Mouse (Mus musculus): Measurements from ENCODE around the gene Adk. TPM values are rescaled to one million over a fixed set of nuclear protein-coding genes. Genes with fewer than 3 reads are reported as not detected.

Gene Adk
- polyA plus RNA-seq, 1 experiment from 2014 or later, result 50.0 TPM

DNA sequence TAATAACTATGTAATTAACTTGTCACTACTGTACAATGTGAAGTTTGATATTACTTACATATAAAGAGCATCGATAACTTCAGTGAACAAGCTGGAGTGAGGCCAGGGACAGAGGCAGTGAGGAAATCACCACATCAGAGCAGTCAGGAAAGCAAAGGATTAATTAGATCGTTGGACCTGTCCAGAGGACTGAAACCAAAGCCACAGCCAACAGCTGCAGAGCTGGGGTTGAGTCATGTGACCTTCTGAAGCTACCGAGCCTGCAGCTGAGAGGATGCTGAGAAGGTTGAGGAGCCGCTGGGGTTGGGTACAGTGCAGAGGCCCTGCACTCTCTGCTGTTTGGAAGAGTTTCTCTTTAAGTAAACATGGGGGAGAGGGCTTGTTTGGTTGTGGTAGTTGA, 387.4 kb downstream of the Adk start:
- H3K4me1 ChIP-seq (replicated peaks), result 0 out of 2 replicates have a peak, but pooled peaks cover 4% of the 10 kb centered on the region
- H3K9me3 ChIP-seq, result 0 out of 2 replicates have a peak, but pooled peaks cover 6% of the 10 kb centered on the region
- H3K9ac ChIP-seq (replicated peaks), result no peak overlapping the region
- H3K27ac ChIP-seq, result no peak overlapping the region
- 42% methylated on average over 4 of the region's 4 CpGs for WGBS
- H3K4me3 ChIP-seq (replicated peaks), result no peak overlapping the region
- no peak overlapping the region for H3K4me2 ChIP-seq (replicated peaks)
- ATAC-seq, result no peak
- no peaks in the 10 kb centered on the region for H3K27me3 ChIP-seq
- no peaks in the 10 kb centered on the region for H3K36me3 ChIP-seq

DNA sequence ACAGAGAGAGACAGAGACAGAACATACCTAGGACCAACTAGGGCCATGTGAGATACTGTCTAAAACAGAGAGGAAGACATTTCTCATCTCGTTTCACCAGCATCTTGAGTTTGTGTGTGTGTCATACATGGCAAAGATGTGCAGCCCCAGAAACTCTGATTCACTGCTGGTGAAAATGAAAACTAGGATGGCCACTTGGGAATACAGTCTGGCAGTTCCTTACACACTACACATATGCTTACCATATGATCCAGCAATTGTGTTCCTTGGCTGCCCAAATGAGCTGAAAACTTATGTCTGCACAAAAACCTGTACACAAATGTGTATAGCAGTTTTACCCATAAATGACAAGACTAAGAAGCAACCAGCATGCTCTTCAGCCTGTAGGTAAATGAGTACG, 388.2 kb downstream of the Adk start:
- Histone ChIP-seq H3K4me1 (replicated peaks) (0 out of 2 replicates have a peak, but pooled peaks cover 4% of the 10 kb centered on the region), H3K27ac (no peak overlapping the region), H3K9me3 (0 out of 2 replicates have a peak, but pooled peaks cover 6% of the 10 kb centered on the region), H3K9ac (replicated peaks) (no peak overlapping the region), H3K27me3 (no peaks in the 10 kb centered on the region), H3K4me2 (replicated peaks) (no peak overlapping the region), H3K4me3 (replicated peaks) (no peak overlapping the region), H3K36me3 (no peaks in the 10 kb centered on the region)
- no peak for ATAC-seq
- 97% methylated on average over 2 of the region's 2 CpGs for WGBS

DNA sequence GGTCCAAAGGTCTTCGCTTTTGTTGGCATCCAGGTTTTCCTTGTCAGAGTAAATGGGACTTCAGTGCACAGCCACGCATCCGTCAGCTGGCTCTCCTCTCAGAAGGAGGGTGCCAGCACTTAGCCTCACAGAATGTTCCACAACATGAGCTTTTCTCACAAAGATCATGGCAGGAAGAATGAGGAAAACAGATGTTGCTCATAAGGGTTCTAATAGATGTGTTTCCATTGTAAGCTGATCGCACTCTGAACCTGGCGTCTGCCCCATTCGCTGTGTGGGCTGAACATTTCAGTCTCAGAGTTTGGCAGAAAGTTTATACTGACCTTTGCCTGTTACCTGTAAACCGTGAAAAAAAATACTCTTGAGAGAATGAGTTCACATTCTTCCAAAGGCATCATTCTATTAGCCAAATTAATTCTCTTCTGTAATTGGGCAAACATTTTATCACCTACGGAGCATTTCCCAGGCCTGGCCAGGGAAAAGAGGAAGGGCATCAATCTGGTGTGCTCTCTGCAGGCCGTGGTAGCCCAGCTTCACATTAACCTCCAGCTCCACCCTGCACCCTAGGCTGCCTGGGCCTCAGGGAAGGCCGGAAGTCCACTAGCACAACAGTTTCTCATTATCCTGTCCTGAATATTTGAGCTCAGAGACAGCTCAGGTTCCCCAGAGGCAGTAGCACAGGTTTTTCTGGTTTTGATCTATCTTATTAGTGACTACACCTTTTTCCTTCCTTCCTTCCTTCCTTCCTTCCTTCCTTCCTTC, 389.6 kb downstream of the Adk start:
- no peak overlapping the region for H3K27ac ChIP-seq
- no peak overlapping the region for H3K4me3 ChIP-seq (replicated peaks)
- no peak for ATAC-seq
- no peak overlapping the region for H3K9ac ChIP-seq (replicated peaks)
- WGBS, result 86% methylated on average over 10 of the region's 10 CpGs
- no peaks in the 10 kb centered on the region for H3K36me3 ChIP-seq
- 0 out of 2 replicates have a peak, but pooled peaks cover 4% of the 10 kb centered on the region for H3K4me1 ChIP-seq (replicated peaks)
- H3K9me3 ChIP-seq, result 0 out of 2 replicates have a peak, but pooled peaks cover 6% of the 10 kb centered on the region
- H3K27me3 ChIP-seq, result no peaks in the 10 kb centered on the region
- H3K4me2 ChIP-seq (replicated peaks), result no peak overlapping the region

DNA sequence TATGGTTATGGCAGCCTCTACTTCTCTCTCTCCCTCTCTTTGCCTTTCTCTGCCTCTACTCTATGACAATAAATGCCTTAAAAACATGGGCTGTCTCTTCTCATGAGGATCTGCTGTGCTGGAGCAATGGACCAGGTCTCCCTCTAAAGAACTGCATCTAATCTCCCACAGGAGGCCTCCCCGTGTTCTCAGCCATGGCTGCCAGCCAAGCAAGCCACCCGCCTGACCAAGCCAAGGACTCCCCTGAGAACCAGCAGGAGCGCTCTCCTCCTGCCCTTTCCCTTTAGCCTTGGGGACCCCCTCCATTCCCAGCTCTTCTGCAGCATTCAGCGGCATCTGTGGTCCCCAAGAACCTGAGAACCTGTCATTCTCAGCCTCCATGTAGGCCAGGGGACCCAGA, 400.2 kb downstream of the Adk start:
- Histone ChIP-seq H3K4me2 (replicated peaks) (no peak overlapping the region), H3K9me3 (no peaks in the 10 kb centered on the region), H3K27me3 (no peaks in the 10 kb centered on the region), H3K27ac (no peak overlapping the region), H3K36me3 (no peaks in the 10 kb centered on the region), H3K4me3 (replicated peaks) (no peak overlapping the region), H3K9ac (replicated peaks) (no peak overlapping the region), H3K4me1 (replicated peaks) (no peaks in the 10 kb centered on the region)
- 66% methylated on average over 4 of the region's 4 CpGs for whole genome bisulfite sequencing
- ATAC-seq, result no peak

DNA sequence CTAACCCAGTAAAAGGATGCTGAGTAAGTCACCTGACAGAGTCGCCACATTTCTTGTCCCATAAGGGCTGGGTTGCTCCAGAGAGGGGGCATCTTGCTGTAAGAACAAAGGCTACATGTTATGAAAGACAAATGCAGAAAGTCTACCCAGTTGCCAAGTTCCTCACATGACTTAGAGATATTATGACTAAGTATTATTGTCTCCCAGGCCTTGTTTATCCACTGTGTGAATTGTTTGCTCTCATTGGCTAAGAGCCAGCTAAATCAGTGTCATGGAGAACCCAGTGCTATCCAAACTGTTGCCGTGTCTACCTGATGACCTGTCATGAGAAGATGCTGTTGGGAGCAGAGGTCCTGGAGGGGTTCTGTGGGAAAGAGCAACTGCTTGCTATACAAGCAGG, 401.5 kb downstream of the Adk start:
- H3K9me3 ChIP-seq, result no peaks in the 10 kb centered on the region
- H3K4me3 ChIP-seq (replicated peaks), result no peak overlapping the region
- H3K36me3 ChIP-seq, result no peaks in the 10 kb centered on the region
- H3K27me3 ChIP-seq, result no peaks in the 10 kb centered on the region
- no peaks in the 10 kb centered on the region for H3K4me1 ChIP-seq (replicated peaks)
- ATAC-seq, result no peak
- no peak overlapping the region for H3K27ac ChIP-seq
- 86% methylated on average over 2 of the region's 2 CpGs for WGBS
- H3K9ac ChIP-seq (replicated peaks), result no peak overlapping the region
- no peak overlapping the region for H3K4me2 ChIP-seq (replicated peaks)

DNA sequence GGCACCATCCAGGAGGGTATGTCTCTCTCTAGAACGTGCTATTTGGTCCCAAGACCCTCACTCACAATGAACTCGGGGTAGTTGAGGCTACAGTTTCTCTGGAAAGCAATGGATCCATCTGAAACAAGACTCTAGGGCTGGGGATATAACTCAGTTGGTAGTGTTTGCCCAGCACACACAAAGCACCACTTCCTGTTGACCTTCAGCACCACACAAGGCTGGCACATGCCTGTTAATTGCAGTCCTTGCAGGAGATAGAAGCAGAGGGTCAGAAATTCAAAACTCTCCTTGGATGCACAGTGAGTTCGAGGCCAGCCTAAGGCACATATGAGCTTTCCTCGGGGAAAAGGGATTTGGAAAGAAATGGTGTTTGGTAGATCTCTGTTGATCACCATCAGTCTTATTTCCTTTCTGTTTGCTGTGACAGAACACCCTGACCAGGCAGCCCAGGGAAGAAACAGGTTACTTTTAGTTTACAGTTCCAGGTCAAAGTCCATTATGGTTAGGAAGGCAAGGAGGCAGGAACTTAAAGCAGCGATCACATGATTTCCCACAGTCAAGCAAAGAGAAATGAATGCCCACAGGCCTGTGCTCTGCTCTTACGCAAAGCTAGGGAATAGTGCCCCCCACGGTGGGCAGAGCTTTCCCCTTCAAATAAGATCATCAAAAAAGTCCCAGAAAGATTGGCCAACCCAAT, 403.4 kb downstream of the Adk start:
- H3K4me3 ChIP-seq (replicated peaks), result no peak overlapping the region
- H3K27me3 ChIP-seq, result no peaks in the 10 kb centered on the region
- ATAC-seq, result no peak
- H3K36me3 ChIP-seq, result no peaks in the 10 kb centered on the region
- H3K4me1 ChIP-seq (replicated peaks), result no peaks in the 10 kb centered on the region
- H3K9ac ChIP-seq (replicated peaks), result no peak overlapping the region
- 90% methylated on average over 7 of the region's 7 CpGs for WGBS
- no peak overlapping the region for H3K27ac ChIP-seq
- no peaks in the 10 kb centered on the region for H3K9me3 ChIP-seq
- no peak overlapping the region for H3K4me2 ChIP-seq (replicated peaks)

DNA sequence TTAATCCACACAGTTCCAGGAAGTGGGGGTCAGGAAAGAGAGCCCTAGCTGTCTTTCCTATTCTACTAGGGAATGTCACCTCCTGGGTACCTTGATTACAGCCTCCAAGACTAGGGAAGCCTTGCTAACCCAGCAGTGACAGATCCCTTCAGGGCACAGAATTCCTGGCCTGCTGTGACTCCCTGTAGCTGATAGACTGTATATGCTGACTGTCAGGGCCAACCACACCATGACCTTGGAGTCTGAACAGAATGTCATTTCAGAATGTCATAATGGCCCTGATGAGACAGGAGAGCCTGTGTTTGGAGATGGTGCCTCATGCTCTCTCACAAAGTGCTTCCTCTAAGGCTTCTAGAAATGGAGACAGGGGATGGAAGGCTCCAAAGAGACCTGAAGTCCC, 404.2 kb downstream of the Adk start:
- Histone ChIP-seq H3K9ac (replicated peaks) (no peak overlapping the region), H3K4me2 (replicated peaks) (no peak overlapping the region), H3K36me3 (no peaks in the 10 kb centered on the region), H3K4me1 (replicated peaks) (no peaks in the 10 kb centered on the region), H3K27me3 (no peaks in the 10 kb centered on the region), H3K4me3 (replicated peaks) (no peak overlapping the region), H3K9me3 (no peaks in the 10 kb centered on the region), H3K27ac (no peak overlapping the region)
- no peak for ATAC-seq

DNA sequence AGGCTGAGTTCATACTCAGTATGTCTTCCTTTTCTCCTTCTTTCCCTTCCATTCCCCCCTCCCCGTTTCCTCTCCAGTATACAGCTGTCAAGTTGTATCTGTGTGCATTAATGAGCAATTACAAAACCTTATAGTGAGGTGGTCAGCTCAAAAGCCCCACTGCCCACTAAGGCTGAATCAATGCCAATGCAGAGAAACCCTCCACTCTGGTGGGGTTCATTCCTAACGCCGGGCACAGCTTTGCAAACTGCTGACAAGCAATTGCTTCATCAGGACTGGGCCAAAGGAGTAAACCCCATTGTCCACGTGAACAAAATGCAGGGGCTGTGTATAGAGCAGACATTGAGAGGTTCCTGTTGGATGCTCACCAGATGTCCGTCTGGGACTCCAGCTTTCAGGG, 405.5 kb downstream of the Adk start:
- H3K9me3 ChIP-seq, result no peaks in the 10 kb centered on the region
- H3K36me3 ChIP-seq, result no peaks in the 10 kb centered on the region
- no peaks in the 10 kb centered on the region for H3K27me3 ChIP-seq
- H3K4me3 ChIP-seq (replicated peaks), result no peak overlapping the region
- H3K27ac ChIP-seq, result no peak overlapping the region
- H3K4me2 ChIP-seq (replicated peaks), result no peak overlapping the region
- no peaks in the 10 kb centered on the region for H3K4me1 ChIP-seq (replicated peaks)
- no peak overlapping the region for H3K9ac ChIP-seq (replicated peaks)
- no peak for ATAC-seq
- 77% methylated on average over 5 of the region's 5 CpGs for WGBS

DNA sequence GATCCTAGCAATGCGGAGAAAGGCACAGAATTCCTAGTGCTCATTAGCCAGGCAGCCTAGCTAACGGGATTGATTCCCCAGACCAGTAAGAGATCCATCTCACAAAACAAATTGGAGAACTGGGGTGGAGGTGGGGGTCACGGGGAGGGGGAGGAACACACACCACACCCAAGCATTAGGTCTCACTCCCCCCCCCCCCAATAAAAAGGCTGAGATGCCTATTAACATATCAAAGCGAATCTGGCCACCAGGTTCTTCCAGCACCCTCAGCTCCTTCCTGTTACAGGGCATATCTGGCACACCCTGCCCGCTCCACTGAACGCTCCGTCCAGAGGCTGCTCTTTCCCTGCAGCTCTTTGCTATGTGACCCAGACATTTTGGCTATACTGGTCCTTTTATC, 406.3 kb downstream of the Adk start:
- Histone ChIP-seq H3K4me1 (replicated peaks) (no peaks in the 10 kb centered on the region), H3K9ac (replicated peaks) (no peak overlapping the region), H3K4me2 (replicated peaks) (no peak overlapping the region), H3K36me3 (no peaks in the 10 kb centered on the region), H3K27ac (no peak overlapping the region), H3K4me3 (replicated peaks) (no peak overlapping the region), H3K27me3 (no peaks in the 10 kb centered on the region), H3K9me3 (no peaks in the 10 kb centered on the region)
- 75% methylated on average over 7 of the region's 7 CpGs for WGBS
- no peak for ATAC-seq

DNA sequence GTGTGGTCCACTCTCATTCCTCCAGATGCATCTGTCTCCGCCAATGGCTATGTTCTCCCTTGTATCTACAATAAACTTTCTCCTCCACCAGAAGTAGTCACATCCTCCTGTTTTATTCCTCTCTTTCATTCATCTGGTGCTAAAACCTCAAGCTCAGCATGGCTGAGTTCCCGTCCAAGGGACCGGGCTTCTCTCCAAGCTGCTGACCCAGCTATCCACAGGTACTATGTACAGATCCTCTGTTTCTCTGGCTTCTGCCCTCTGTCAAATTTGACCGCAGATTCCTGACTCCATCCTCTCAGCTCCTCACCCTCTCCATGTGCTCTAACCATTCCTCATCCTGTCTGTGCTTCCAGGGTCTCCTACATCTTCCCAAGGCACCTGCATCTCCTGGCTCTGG, 406.8 kb downstream of the Adk start:
- Histone ChIP-seq H3K4me2 (replicated peaks) (no peak overlapping the region), H3K36me3 (no peaks in the 10 kb centered on the region), H3K4me1 (replicated peaks) (no peaks in the 10 kb centered on the region), H3K9me3 (no peaks in the 10 kb centered on the region), H3K27me3 (no peaks in the 10 kb centered on the region), H3K4me3 (replicated peaks) (no peak overlapping the region), H3K27ac (no peak overlapping the region), H3K9ac (replicated peaks) (no peak overlapping the region)
- ATAC-seq, result no peak
- WGBS, result 91% methylated on average over 4 of the region's 4 CpGs

DNA sequence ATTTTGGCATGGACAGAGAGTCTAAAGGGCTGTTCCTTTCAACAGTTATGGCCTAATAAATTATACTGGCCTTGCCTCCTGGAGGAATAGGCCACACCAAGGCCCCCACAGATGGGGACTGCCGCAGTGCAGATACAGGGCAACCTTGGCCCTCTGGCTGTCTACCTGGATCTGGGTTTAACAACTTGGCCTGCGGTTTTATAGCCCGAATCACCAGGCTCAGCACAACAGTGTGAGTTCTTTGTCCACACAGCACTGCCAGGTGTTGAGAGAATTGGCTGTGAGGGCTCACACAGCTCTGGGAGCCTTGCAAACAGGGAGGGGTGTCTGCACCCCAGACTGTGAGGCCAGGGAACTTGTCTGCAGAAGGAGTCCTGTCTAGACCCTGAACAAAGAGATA, 410.0 kb downstream of the Adk start:
- H3K4me2 ChIP-seq (replicated peaks), result no peak overlapping the region
- no peaks in the 10 kb centered on the region for H3K27me3 ChIP-seq
- no peak overlapping the region for H3K4me3 ChIP-seq (replicated peaks)
- no peaks in the 10 kb centered on the region for H3K36me3 ChIP-seq
- no peak overlapping the region for H3K27ac ChIP-seq
- 91% methylated on average over 3 of the region's 3 CpGs for WGBS
- H3K4me1 ChIP-seq (replicated peaks), result no peaks in the 10 kb centered on the region
- H3K9ac ChIP-seq (replicated peaks), result no peak overlapping the region
- no peak for ATAC-seq
- H3K9me3 ChIP-seq, result no peaks in the 10 kb centered on the region

DNA sequence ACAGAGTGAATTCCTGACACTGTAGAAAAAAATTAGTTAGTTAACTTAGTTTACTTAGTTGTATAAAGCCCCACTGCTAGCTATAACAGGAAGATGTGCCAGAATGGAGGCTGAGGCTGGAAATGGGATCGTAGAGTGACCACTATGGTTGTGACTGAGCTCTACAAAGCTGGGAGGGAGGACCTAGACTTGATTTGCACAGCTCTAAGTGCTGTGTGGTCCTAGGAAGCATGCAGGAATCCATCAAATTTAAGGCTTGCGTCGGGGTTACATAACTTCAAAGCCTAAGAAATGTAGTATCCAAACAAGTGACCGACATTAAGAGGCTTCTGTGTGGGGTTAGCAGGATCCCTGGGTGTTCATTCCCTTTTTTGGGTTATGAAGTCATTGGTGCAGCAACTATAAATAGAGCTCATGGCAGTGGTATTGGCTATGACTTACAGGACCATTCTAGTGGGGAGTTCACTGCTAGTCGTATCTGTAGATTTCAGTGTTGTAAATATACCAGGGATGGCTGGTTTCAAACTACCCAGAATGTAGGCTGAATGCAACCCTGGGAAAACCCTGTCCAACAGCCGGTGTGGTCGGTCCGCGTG, 410.8 kb downstream of the Adk start:
- no peak overlapping the region for H3K9ac ChIP-seq (replicated peaks)
- H3K27me3 ChIP-seq, result no peaks in the 10 kb centered on the region
- no peaks in the 10 kb centered on the region for H3K36me3 ChIP-seq
- H3K4me3 ChIP-seq (replicated peaks), result no peak overlapping the region
- no peaks in the 10 kb centered on the region for H3K4me1 ChIP-seq (replicated peaks)
- H3K4me2 ChIP-seq (replicated peaks), result no peak overlapping the region
- 95% methylated on average over 9 of the region's 9 CpGs for WGBS
- H3K27ac ChIP-seq, result no peak overlapping the region
- no peak for ATAC-seq
- no peaks in the 10 kb centered on the region for H3K9me3 ChIP-seq
